Mouse (Mus musculus) liver, postnatal 0 days (tissue): ENCODE results near the gene Cers3.

ENCODE experiments used
- CTCF ChIP-seq: sonication (generic); IDR thresholded peaks from 2 replicates; pipeline ENCODE4 v1.5.1; 2016; ENCODE audit warnings: antibody characterized with exemption, low read depth
- EP300 ChIP-seq: IDR thresholded peaks from 2 replicates; pipeline ENCODE4 v1.6.1; 2016; ENCODE audit warnings: antibody characterized with exemption, low read depth, mild to moderate bottlenecking

DNA sequence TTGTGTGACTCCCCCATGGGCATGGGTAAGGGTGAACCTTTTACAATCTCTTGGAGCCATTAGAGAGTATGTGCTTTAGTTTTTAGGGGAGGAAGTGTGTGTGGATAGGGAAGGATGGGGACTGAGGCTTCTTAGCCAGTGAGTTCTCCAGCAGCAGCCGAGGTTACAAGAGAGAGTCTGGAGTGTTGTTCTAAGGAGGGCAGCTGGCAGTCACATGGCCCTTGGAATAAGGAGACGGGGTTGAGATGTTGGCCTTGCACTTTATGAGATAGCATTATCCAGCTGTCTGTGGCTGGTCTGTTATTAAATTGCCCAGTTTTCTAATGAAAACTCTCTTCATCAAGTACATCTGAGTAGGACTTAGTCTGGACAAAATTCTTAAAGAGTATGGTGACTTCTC is 100.5 kb downstream of the Cers3 start:
- TF ChIP-seq CTCF (no peak), EP300 (no peak)
